Mouse (Mus musculus) urinary bladder, postnatal 36 days (tissue): ENCODE measurements around the gene Gm21409.
"Not testable (repeated sequence)": the region's sequence is repeated elsewhere in the genome, so short reads cannot be mapped to it uniquely, and the experiment has no call there.

Source experiments
- DNase-seq, 2 experiments: peaks; one replicate each; pipeline ENCODE4 v3.0.0; 2022; ENCODE audit warnings: low spot score in 2 of 2, mixed read lengths in 1 of 2

Gm21409 gene

GRCm38 (mm10) chrY:84746385-84746784, at the start of gene Gm21409:
Gene Gm21409, plus strand, starts transcription at chrY:84746685.
- DNase-seq = not testable (repeated sequence)
